Mouse (Mus musculus): ENCODE results near the gene Rasa2.

GRCm38 (mm10) chr9:96505156-96505555, 126.3 kb downstream of the Rasa2 start:
- TF ChIP-seq EP300 (IDR thresholded peaks at IDR 0.05; ENCODE audit: low read length) = no peak
- no peak for TF ChIP-seq TBP (conservative IDR thresholded peaks at IDR 0.05; ENCODE audit: low read depth, low read length)
- no peak for TF ChIP-seq RCOR1 (conservative IDR thresholded peaks at IDR 0.05; ENCODE audit: low read depth, low read length)
- TF ChIP-seq CTCF (conservative IDR thresholded peaks at IDR 0.05 in 1 of 2, IDR thresholded peaks at IDR 0.05 in 1 of 2; ENCODE audit: low read depth in 2 of 2, low read length in 2 of 2) = no peak
- TF ChIP-seq ETS1 (conservative IDR thresholded peaks at IDR 0.05; ENCODE audit: low read depth, low read length) = no peak
- no peak for TF ChIP-seq MAX (IDR thresholded peaks at IDR 0.05; ENCODE audit: low read length)
- TF ChIP-seq POLR2A (IDR thresholded peaks at IDR 0.05; ENCODE audit: low read depth, low read length) = no peak
- no peak for TF ChIP-seq ZMIZ1 (IDR thresholded peaks at IDR 0.05; ENCODE audit: low read depth, low read length)
- no peak for TF ChIP-seq ZKSCAN1 (IDR thresholded peaks at IDR 0.05; ENCODE audit: borderline replicate concordance, low read depth, low read length)
- no peak for TF ChIP-seq CHD1 (IDR thresholded peaks at IDR 0.05; ENCODE audit: low read depth, low read length)
